Mouse (Mus musculus) liver, embryonic 14.5 days (tissue): ENCODE measurements around the gene Dlgap1.

ENCODE experiments used
- CTCF ChIP-seq: IDR thresholded peaks from 2 replicates; pipeline ENCODE4 v1.5.1; 2016; ENCODE audit warnings: antibody characterized with exemption, low read depth, control low read depth
- EP300 ChIP-seq: IDR thresholded peaks from 2 replicates; pipeline ENCODE4 v1.6.1; 2016; ENCODE audit warnings: antibody characterized with exemption, low read depth

GRCm38 (mm10) chr17:70865060-70865604 lies 896.3 kb downstream of the Dlgap1 start:
- TF ChIP-seq CTCF: no peak
- no peak for TF ChIP-seq EP300
